Mouse (Mus musculus) E14TG2a.4 (cell line): Measurements from ENCODE around the gene Krt28.

Source experiments
- CTCF ChIP-seq: conservative IDR thresholded peaks from 2 replicates; pipeline ENCODE4 v1.5.1; 2014; ENCODE audit warnings: low read length
- NANOG ChIP-seq: IDR thresholded peaks from 2 replicates; pipeline ENCODE4 v1.6.1; 2014; ENCODE audit warnings: borderline replicate concordance, low read length, mixed read lengths
- POU5F1 ChIP-seq: IDR thresholded peaks from 2 replicates; pipeline ENCODE4 v1.6.1; 2014; ENCODE audit warnings: low read length, borderline replicate concordance

DNA sequence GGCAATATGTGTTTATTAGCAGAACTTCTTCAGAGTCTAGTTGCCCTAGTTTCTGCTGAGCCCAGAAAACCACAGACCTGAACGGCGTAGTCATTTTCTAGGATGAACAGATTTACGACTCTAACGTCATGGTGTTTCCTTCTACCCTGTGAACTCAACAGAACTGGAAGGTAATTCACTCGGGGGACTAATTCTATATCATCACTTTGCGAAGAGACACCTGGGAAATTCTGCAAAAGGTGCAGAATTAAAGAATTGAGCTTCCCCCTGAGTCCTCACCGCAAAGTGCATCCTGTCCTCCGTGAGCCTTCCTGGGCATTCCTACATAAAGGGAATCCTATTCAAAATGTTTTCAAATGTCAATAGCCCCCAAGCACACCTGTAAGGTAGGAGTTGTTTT, 13.3 kb downstream of the Krt28 start:
- TF ChIP-seq CTCF (no peak), POU5F1 (no peak), NANOG (no peak)
